In the genomic region with DNA sequence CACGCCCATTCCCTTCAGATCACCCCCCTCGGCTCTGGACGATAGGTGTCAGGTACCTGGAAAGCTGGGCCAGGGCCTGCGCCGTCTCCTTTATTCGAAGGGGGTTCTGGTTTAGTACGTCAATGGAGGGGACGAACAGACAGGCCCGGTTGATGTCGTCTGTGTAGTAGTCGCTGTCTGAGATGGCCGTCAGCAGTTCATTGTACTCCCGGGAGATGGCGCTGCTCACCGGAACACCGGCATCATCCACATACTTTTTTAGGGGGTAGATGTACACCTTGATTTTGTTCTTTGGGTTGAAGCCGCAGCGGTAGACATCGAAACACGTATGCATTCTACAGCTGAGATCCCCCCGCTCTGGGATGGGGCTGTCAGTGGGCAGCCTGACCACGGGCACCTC, we compare ENCODE assay signal across 23 mouse cellular contexts. TPM values are rescaled to one million over a fixed set of nuclear protein-coding genes. Genes with fewer than 3 reads are reported as not detected.
"Had no signal": no experiment of that assay in that cellular context is flagged by ENCODE, and none has a peak within 500 bp of the region (broad histone marks: within the 10 kb centered on the region; RNA-seq: fewer than 3 reads in every experiment).

No protein-coding gene starts in this region.

- H3K27ac ChIP-seq: kidney, embryonic 15.5 days; limb, embryonic 12.5 days; limb, embryonic 15.5 days; liver, embryonic 14.5 days; macrophage; midbrain, embryonic 12.5 days; midbrain, embryonic 15.5 days; neural tube, embryonic 12.5 days; neural tube, embryonic 15.5 days; stomach, embryonic 15.5 days had no signal

- DNase-seq: kidney, adult 8-10 months; kidney, postnatal 10 days; kidney, postnatal 36 days; left cerebral cortex, postnatal 4 days; liver, postnatal 0 days; lung, embryonic 14.5 days; right cerebral cortex, adult 18-20 months; right cerebral cortex, postnatal 14 days; spleen, adult 18-20 months; thymus, adult 2 months; thymus, postnatal 14 days had no signal

- H3K9me3 ChIP-seq: kidney, embryonic 15.5 days; limb, embryonic 12.5 days; limb, embryonic 15.5 days; midbrain, embryonic 12.5 days; midbrain, embryonic 15.5 days; neural tube, embryonic 12.5 days; neural tube, embryonic 15.5 days; stomach, embryonic 15.5 days had no signal

- H3K4me1 ChIP-seq: kidney, embryonic 15.5 days; limb, embryonic 12.5 days; limb, embryonic 15.5 days; midbrain, embryonic 12.5 days; midbrain, embryonic 15.5 days; neural tube, embryonic 12.5 days; stomach, embryonic 15.5 days had no signal

- H3K4me2 ChIP-seq: kidney, embryonic 15.5 days; limb, embryonic 12.5 days; limb, embryonic 15.5 days; liver, embryonic 11.5 days; lung, embryonic 14.5 days; midbrain, embryonic 12.5 days; midbrain, embryonic 15.5 days; neural tube, embryonic 12.5 days; neural tube, embryonic 15.5 days; stomach, embryonic 15.5 days had no signal

- ATAC-seq: liver, postnatal 0 days; lung, postnatal 0 days; midbrain, embryonic 15.5 days had no signal

- H3K27me3 ChIP-seq: kidney, embryonic 15.5 days; limb, embryonic 12.5 days; limb, embryonic 15.5 days; midbrain, embryonic 12.5 days; midbrain, embryonic 15.5 days; neural tube, embryonic 12.5 days; neural tube, embryonic 15.5 days; stomach, embryonic 15.5 days had no signal

- H3K4me3 ChIP-seq: kidney, embryonic 15.5 days; limb, embryonic 12.5 days; limb, embryonic 15.5 days; midbrain, embryonic 12.5 days; midbrain, embryonic 15.5 days; neural tube, embryonic 12.5 days; neural tube, embryonic 15.5 days; stomach, embryonic 15.5 days had no signal

- H3K9ac ChIP-seq: kidney, embryonic 15.5 days; limb, embryonic 12.5 days; limb, embryonic 15.5 days; liver, embryonic 14.5 days; liver, postnatal 0 days; lung, embryonic 14.5 days; midbrain, embryonic 12.5 days; midbrain, embryonic 15.5 days; neural tube, embryonic 12.5 days; neural tube, embryonic 15.5 days; stomach, embryonic 15.5 days had no signal

RNA-seq across cellular contexts. Expression of a gene that starts 55.6 kb away (rescaled TPM):
- polyA plus RNA-seq: kidney, embryonic 15.5 days; limb, embryonic 12.5 days; limb, embryonic 15.5 days; liver, embryonic 11.5 days; lung, postnatal 0 days; macrophage had no signal
